Mouse (Mus musculus) thymus, adult 2 months (tissue): ENCODE measurements at regions not wholly inside any gene's neighbourhood (a gene's known extent, or its start where the extent isn't known, plus 50 kb on each side); places are given as distances from the start of the nearest gene placed in this dataset.

Experiments used
- CTCF ChIP-seq: fragments of 200-500 bp; IDR thresholded peaks from 2 replicates; pipeline ENCODE4 v1.5.1; 2012; ENCODE audit warnings: mild to moderate bottlenecking, control low read depth, low read length, moderate library complexity, borderline replicate concordance; ENCODE audit not compliant: control insufficient read depth, poor library complexity, insufficient read depth; ENCODE audit errors: extremely low read depth
- POLR2A ChIP-seq: fragments of 200-500 bp; IDR thresholded peaks from 2 replicates; pipeline ENCODE4 v1.6.1; 2012; ENCODE audit warnings: mild to moderate bottlenecking, low read length, control low read depth, moderate library complexity; ENCODE audit not compliant: control insufficient read depth, poor library complexity, insufficient read depth; ENCODE audit errors: extremely low read depth

DNA sequence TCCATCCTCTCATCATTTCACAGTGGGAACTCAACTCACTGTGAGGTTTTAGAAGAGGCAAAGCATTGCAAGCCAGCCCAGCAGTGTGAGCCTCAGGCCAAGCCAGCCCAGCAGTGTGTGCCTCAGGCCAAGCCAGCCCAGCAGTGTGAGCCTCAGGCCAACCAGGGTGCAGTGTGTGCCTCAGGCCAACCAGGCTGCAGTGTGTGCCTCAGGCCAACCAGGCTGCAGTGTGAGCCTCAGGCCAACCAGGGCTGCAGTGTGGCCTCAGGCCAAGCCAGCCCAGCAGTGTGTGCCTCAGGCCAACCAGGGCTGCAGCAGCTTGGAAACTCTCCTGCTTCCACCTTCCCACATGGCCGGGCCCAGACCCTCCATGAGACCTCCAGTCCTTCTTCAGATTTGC lies 227.1 kb upstream of the Zmiz1 start:
- no peak for TF ChIP-seq CTCF
- TF ChIP-seq POLR2A, result no peak
